Mouse (Mus musculus): ENCODE data around the gene Ppp1r14a.

The Ppp1r14a gene

GRCm38 (mm10) chr7:29279924-29280323 is 9.2 kb upstream of the Ppp1r14a start:
- DNase-seq (ENCODE audit: low spot score), result no peak

- no peak for DNase-seq (ENCODE audit: low spot score)
These were observed 8.3 kb upstream of the Ppp1r14a start for GRCm38 (mm10) chr7:29280801-29281200.

- peak; percentile 93 for DNase-seq (ENCODE audit: low spot score)
These were observed 7.7 kb upstream of the Ppp1r14a start, which contains the start of gene Spint2 for GRCm38 (mm10) chr7:29281201-29282073. Gene Spint2, minus strand, starts transcription at chr7:29281912.

GRCm38 (mm10) chr7:29282074-29282554 is 7.0 kb upstream of the Ppp1r14a start:
- no peak for DNase-seq (ENCODE audit: low spot score)

- no peak for DNase-seq (ENCODE audit: low spot score)
These were observed 5.2 kb upstream of the Ppp1r14a start for GRCm38 (mm10) chr7:29283876-29284275.

GRCm38 (mm10) chr7:29284523-29284922 is 4.6 kb upstream of the Ppp1r14a start:
- no peak for DNase-seq (ENCODE audit: low spot score)

- no peak for DNase-seq (ENCODE audit: low spot score)
These were observed 1.6 kb upstream of the Ppp1r14a start for GRCm38 (mm10) chr7:29287481-29287880.

- DNase-seq (ENCODE audit: low spot score), result no peak
These were observed 1.0 kb upstream of the Ppp1r14a start for GRCm38 (mm10) chr7:29288079-29288478.

- peak; percentile 48 for DNase-seq (ENCODE audit: low spot score)
These were observed 748 bp downstream of the Ppp1r14a start for GRCm38 (mm10) chr7:29289856-29290255.

- DNase-seq (ENCODE audit: low spot score), result no peak
These were observed 1.8 kb downstream of the Ppp1r14a start for GRCm38 (mm10) chr7:29290691-29291485.

GRCm38 (mm10) chr7:29291616-29292457 is 2.7 kb downstream of the Ppp1r14a start:
- no peak for DNase-seq (ENCODE audit: low spot score)

- DNase-seq (ENCODE audit: low spot score), result no peak
These were observed 3.5 kb downstream of the Ppp1r14a start for GRCm38 (mm10) chr7:29292458-29293098.

- peak; percentile 54 for DNase-seq (ENCODE audit: low spot score)
These were observed 4.3 kb downstream of the Ppp1r14a start for GRCm38 (mm10) chr7:29293131-29294065.

- DNase-seq (ENCODE audit: low spot score), result no peak
These were observed 5.1 kb downstream of the Ppp1r14a start for GRCm38 (mm10) chr7:29294111-29294761.

- DNase-seq (ENCODE audit: low spot score), result no peak
These were observed 6.9 kb downstream of the Ppp1r14a start for GRCm38 (mm10) chr7:29295861-29296647.

GRCm38 (mm10) chr7:29296998-29297397 is 7.9 kb downstream of the Ppp1r14a start:
- DNase-seq (ENCODE audit: low spot score), result peak; percentile 74

- peak; percentile 78 for DNase-seq (ENCODE audit: low spot score)
These were observed 12.0 kb downstream of the Ppp1r14a start for GRCm38 (mm10) chr7:29301127-29301566.

- no peak for DNase-seq (ENCODE audit: low spot score)
These were observed 13.5 kb downstream of the Ppp1r14a start for GRCm38 (mm10) chr7:29302641-29303040.

Measured in urinary bladder, postnatal 14 days (tissue).